Comparison of ENCODE assay signal across 15 mouse cellular contexts in genomic region chr14:79872430-79872829, GRCm38 (mm10).
DNase-seq lines count a peak whose midpoint lies in the region; ATAC-seq lines count a peak whose summit lies in the region.
"Had no signal": no experiment of that assay in that cellular context is flagged by ENCODE, and none has a peak within 500 bp of the region (broad histone marks: within the 10 kb centered on the region; RNA-seq: fewer than 3 reads in every experiment).

No protein-coding gene starts in this region.

- H3K4me3 ChIP-seq in embryonic facial prominence, embryonic 14.5 days (ENCODE audit: low read depth, low read length) = no peak overlapping the region
- no peak overlapping the region for H3K4me3 ChIP-seq in embryonic facial prominence, embryonic 10.5 days
- no peak overlapping the region for H3K4me3 ChIP-seq in forebrain, embryonic 12.5 days (replicated peaks)
- no peak overlapping the region for H3K4me3 ChIP-seq in hindbrain, embryonic 15.5 days
- no peak overlapping the region for H3K4me3 ChIP-seq in midbrain, embryonic 16.5 days (ENCODE audit: low read depth, low read length)
- no peak overlapping the region for H3K4me3 ChIP-seq in heart, embryonic 11.5 days (ENCODE audit: low read depth, low read length)
- H3K4me3 ChIP-seq: heart, embryonic 13.5 days; layer of hippocampus, adult 2 months had no signal

- H3K9ac ChIP-seq in embryonic facial prominence, embryonic 14.5 days (ENCODE audit: low read depth, low read length) = no peak overlapping the region
- no peak overlapping the region for H3K9ac ChIP-seq in forebrain, embryonic 12.5 days
- no peak overlapping the region for H3K9ac ChIP-seq in hindbrain, embryonic 15.5 days
- H3K9ac ChIP-seq in midbrain, embryonic 16.5 days (ENCODE audit: low read depth, low read length) = no peak overlapping the region
- H3K9ac ChIP-seq in heart, embryonic 11.5 days (ENCODE audit: low read depth, low read length) = no peak overlapping the region
- H3K9ac ChIP-seq: heart, embryonic 13.5 days; lung, embryonic 14.5 days had no signal

- no peaks in the 10 kb centered on the region for H3K9me3 ChIP-seq in embryonic facial prominence, embryonic 14.5 days (ENCODE audit: control insufficient read depth, low read length)
- no peaks in the 10 kb centered on the region for H3K9me3 ChIP-seq in embryonic facial prominence, embryonic 10.5 days
- H3K9me3 ChIP-seq in forebrain, embryonic 12.5 days = no peaks in the 10 kb centered on the region
- no peaks in the 10 kb centered on the region for H3K9me3 ChIP-seq in hindbrain, embryonic 15.5 days
- no peaks in the 10 kb centered on the region for H3K9me3 ChIP-seq in midbrain, embryonic 16.5 days (replicated peaks; ENCODE audit: control insufficient read depth, low read length, poor library complexity, severe bottlenecking)
- no peaks in the 10 kb centered on the region for H3K9me3 ChIP-seq in heart, embryonic 11.5 days (replicated peaks; ENCODE audit: control insufficient read depth, low read length)
- H3K9me3 ChIP-seq: heart, embryonic 13.5 days had no signal

- no peak overlapping the region for H3K4me2 ChIP-seq in embryonic facial prominence, embryonic 14.5 days (ENCODE audit: low read depth, low read length)
- no peak overlapping the region for H3K4me2 ChIP-seq in forebrain, embryonic 12.5 days
- no peak overlapping the region for H3K4me2 ChIP-seq in hindbrain, embryonic 15.5 days
- no peak overlapping the region for H3K4me2 ChIP-seq in midbrain, embryonic 16.5 days (ENCODE audit: low read length)
- no peak overlapping the region for H3K4me2 ChIP-seq in heart, embryonic 11.5 days
- H3K4me2 ChIP-seq: heart, embryonic 13.5 days; lung, embryonic 14.5 days had no signal

- no peaks in the 10 kb centered on the region for H3K27me3 ChIP-seq in embryonic facial prominence, embryonic 14.5 days (replicated peaks; ENCODE audit: control insufficient read depth, insufficient read depth, low read length)
- 0 out of 2 replicates have a peak, but pooled peaks cover 1% of the 10 kb centered on the region for H3K27me3 ChIP-seq in embryonic facial prominence, embryonic 10.5 days (replicated peaks; ENCODE audit: low read depth, poor library complexity, severe bottlenecking)
- peaks cover 23% of the 10 kb centered on the region for H3K27me3 ChIP-seq in forebrain, embryonic 12.5 days
- H3K27me3 ChIP-seq in hindbrain, embryonic 15.5 days = peaks cover 3% of the 10 kb centered on the region; the same call in 1 of the 2 replicates
- H3K27me3 ChIP-seq in midbrain, embryonic 16.5 days (ENCODE audit: control insufficient read depth, insufficient read depth, low read depth, low read length) = 0 out of 2 replicates have a peak, but pooled peaks cover under 1% of the 10 kb centered on the region
- no peaks in the 10 kb centered on the region for H3K27me3 ChIP-seq in heart, embryonic 11.5 days (ENCODE audit: control insufficient read depth, insufficient read depth, low read length)

- DNase-seq in embryonic facial prominence, embryonic 14.5 days (ENCODE audit: low spot score) = peak; percentile 27
- no peak for DNase-seq in embryonic facial prominence, embryonic 10.5 days (ENCODE audit: low spot score)
- no peak for DNase-seq in ovary, adult 18-20 months (ENCODE audit: low spot score)
- no peak for DNase-seq in cerebellum, adult 9-10 months
- DNase-seq: adrenal gland, postnatal 10 days; B cell, adult 2 months; lung, embryonic 14.5 days; right cerebral cortex, postnatal 14 days; thymus, adult 2 months had no signal

- ATAC-seq in embryonic facial prominence, embryonic 14.5 days (ENCODE audit: low read depth) = peak; percentile 67
- peak; percentile 31; the same call in 1 of the 2 replicates for ATAC-seq in forebrain, embryonic 12.5 days (ENCODE audit: low FRiP score)
- ATAC-seq in hindbrain, embryonic 15.5 days (ENCODE audit: low FRiP score, low read depth) = peak; percentile 58
- peak; percentile 33; the same call in 1 of the 2 replicates for ATAC-seq in midbrain, embryonic 16.5 days
- ATAC-seq in heart, embryonic 11.5 days (replicated peaks; ENCODE audit: insufficient number of reproducible peaks, low FRiP score, low TSS enrichment) = no peak

- no peak overlapping the region for H3K27ac ChIP-seq in embryonic facial prominence, embryonic 14.5 days (replicated peaks; ENCODE audit: low read depth, low read length)
- H3K27ac ChIP-seq in embryonic facial prominence, embryonic 10.5 days (replicated peaks) = no peak overlapping the region
- peak overlapping the region; percentile 33 for H3K27ac ChIP-seq in forebrain, embryonic 12.5 days
- 0 out of 2 replicates have a peak overlapping the region, but pooled peaks have one; percentile 12 for H3K27ac ChIP-seq in hindbrain, embryonic 15.5 days (replicated peaks)
- no peak overlapping the region for H3K27ac ChIP-seq in midbrain, embryonic 16.5 days (ENCODE audit: low read length)
- no peak overlapping the region for H3K27ac ChIP-seq in heart, embryonic 11.5 days (ENCODE audit: low read depth, low read length)
- H3K27ac ChIP-seq: heart, embryonic 13.5 days; layer of hippocampus, adult 2 months had no signal

- H3K4me1 ChIP-seq in embryonic facial prominence, embryonic 14.5 days (ENCODE audit: control insufficient read depth, insufficient read depth, low read length) = no peaks in the 10 kb centered on the region
- peaks cover 10% of the 10 kb centered on the region; the same call in 1 of the 2 replicates for H3K4me1 ChIP-seq in embryonic facial prominence, embryonic 10.5 days
- peaks cover 15% of the 10 kb centered on the region for H3K4me1 ChIP-seq in forebrain, embryonic 12.5 days
- H3K4me1 ChIP-seq in hindbrain, embryonic 15.5 days (replicated peaks) = peaks cover 14% of the 10 kb centered on the region
- 0 out of 2 replicates have a peak, but pooled peaks cover 5% of the 10 kb centered on the region for H3K4me1 ChIP-seq in midbrain, embryonic 16.5 days (ENCODE audit: control insufficient read depth, insufficient read depth, low read length)
- H3K4me1 ChIP-seq in heart, embryonic 11.5 days (ENCODE audit: control insufficient read depth, insufficient read depth, low read length) = no peaks in the 10 kb centered on the region
- H3K4me1 ChIP-seq: heart, embryonic 13.5 days had no signal

- H3K36me3 ChIP-seq in embryonic facial prominence, embryonic 14.5 days (ENCODE audit: control insufficient read depth, insufficient read depth, low read length) = no peaks in the 10 kb centered on the region
- no peaks in the 10 kb centered on the region for H3K36me3 ChIP-seq in embryonic facial prominence, embryonic 10.5 days (replicated peaks)
- H3K36me3 ChIP-seq in forebrain, embryonic 12.5 days (replicated peaks) = no peaks in the 10 kb centered on the region
- no peaks in the 10 kb centered on the region for H3K36me3 ChIP-seq in hindbrain, embryonic 15.5 days
- H3K36me3 ChIP-seq in midbrain, embryonic 16.5 days (ENCODE audit: control insufficient read depth, insufficient read depth, low read length) = no peaks in the 10 kb centered on the region
- H3K36me3 ChIP-seq in heart, embryonic 11.5 days (ENCODE audit: control insufficient read depth, insufficient read depth, low read length) = no peaks in the 10 kb centered on the region
- H3K36me3 ChIP-seq: heart, embryonic 13.5 days had no signal

- WGBS in embryonic facial prominence, embryonic 14.5 days = 10% methylated on average over 1 of the region's 1 CpGs
- 20% methylated on average over 1 of the region's 1 CpGs for WGBS in embryonic facial prominence, embryonic 10.5 days
- WGBS in forebrain, embryonic 12.5 days = 32% methylated on average over 1 of the region's 1 CpGs
- 0% methylated on average over 1 of the region's 1 CpGs for WGBS in hindbrain, embryonic 15.5 days
- WGBS in midbrain, embryonic 16.5 days = 6% methylated on average over 1 of the region's 1 CpGs
- 13% methylated on average over 1 of the region's 1 CpGs for WGBS in heart, embryonic 11.5 days (ENCODE audit: insufficient replicate concordance)

Comparison
In these comparisons a context has a peak if more than half of its experiments do, and no peak if none do; other contexts are left out.
1. H3K27ac ChIP-seq: peak in forebrain, embryonic 12.5 days (single experiment) and hindbrain, embryonic 15.5 days (single experiment); none in embryonic facial prominence, embryonic 14.5 days (single experiment), embryonic facial prominence, embryonic 10.5 days (single experiment), midbrain, embryonic 16.5 days (single experiment) and heart, embryonic 11.5 days (single experiment).